Mouse (Mus musculus) testis, adult 2 months (tissue): ENCODE results near the gene Zdhhc4. TPM values are rescaled to one million over a fixed set of nuclear protein-coding genes. Genes with fewer than 3 reads are reported as not detected.

Experiments
- H3K27ac ChIP-seq: fragments of 200-500 bp; 2 replicates; pipeline ENCODE4 v1.5.1; 2012; ENCODE audit warnings: low read depth, low read length; ENCODE audit not compliant: control insufficient read depth, insufficient read depth
- H3K27me3 ChIP-seq: fragments of 200-500 bp; 2 replicates; pipeline ENCODE4 v1.6.1; 2012; ENCODE audit warnings: mild to moderate bottlenecking, low read length, moderate library complexity; ENCODE audit not compliant: control insufficient read depth, insufficient read depth
- H3K36me3 ChIP-seq: fragments of 200-500 bp; 2 replicates; pipeline ENCODE4 v1.6.1; 2012; ENCODE audit warnings: mild to moderate bottlenecking, low read length; ENCODE audit not compliant: control insufficient read depth, insufficient read depth
- H3K4me1 ChIP-seq: fragments of 200-500 bp; 2 replicates; pipeline ENCODE4 v1.6.1; 2012; ENCODE audit warnings: low read length; ENCODE audit not compliant: control insufficient read depth, insufficient read depth
- H3K4me3 ChIP-seq: fragments of 200-500 bp; 2 replicates; pipeline ENCODE4 v1.5.1; 2012; ENCODE audit warnings: low read depth, mild to moderate bottlenecking, low read length, moderate library complexity, mixed read lengths; ENCODE audit not compliant: control insufficient read depth
- CTCF ChIP-seq: fragments of 200-500 bp; IDR thresholded peaks from 2 replicates; pipeline ENCODE4 v1.5.1; 2012; ENCODE audit warnings: low read depth, mild to moderate bottlenecking, inconsistent platforms, low read length, moderate library complexity; ENCODE audit not compliant: control insufficient read depth, insufficient read depth, insufficient replicate concordance
- POLR2A ChIP-seq: fragments of 200-500 bp; IDR thresholded peaks from 2 replicates; pipeline ENCODE4 v1.6.1; 2012; ENCODE audit warnings: low read depth, mild to moderate bottlenecking, inconsistent platforms, low read length, moderate library complexity; ENCODE audit not compliant: control insufficient read depth
- polyA plus RNA-seq: library from polyadenylated mRNA; depleted of rRNA; stranded (reverse); fragments of >200 nt; gene quantifications from 2 replicates; pipeline ENCODE4 v1.2.3, GENCODE M21; 2012

Gene Zdhhc4
- polyA plus RNA-seq, 1 experiment, result 402 TPM

DNA sequence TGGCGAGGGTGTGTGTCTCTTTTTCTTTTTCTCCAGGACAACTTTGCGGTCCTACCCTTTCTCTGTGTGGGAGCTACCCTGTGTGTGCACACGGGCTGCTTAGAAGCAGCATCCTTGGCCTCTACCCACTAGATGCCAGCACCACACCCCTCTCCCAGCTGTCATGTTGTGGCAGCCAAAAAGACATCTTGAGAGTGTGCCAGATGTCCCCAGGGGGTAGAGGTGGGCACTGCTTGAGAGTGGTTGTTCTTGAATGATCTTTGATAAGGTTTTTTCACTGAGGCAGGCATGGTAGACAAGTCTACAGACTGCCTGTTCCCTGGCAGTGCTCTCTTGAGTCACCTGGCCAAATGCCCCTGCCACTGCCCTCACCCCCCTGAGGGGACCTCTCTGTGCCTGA, 38.9 kb upstream of the Zdhhc4 start:
- Histone ChIP-seq H3K27ac (no peak overlapping the region), H3K36me3 (no peaks in the 10 kb centered on the region), H3K4me3 (no peak overlapping the region), H3K27me3 (no peaks in the 10 kb centered on the region), H3K4me1 (peaks cover 5% of the 10 kb centered on the region)
- TF ChIP-seq CTCF, result no peak
- no peak for TF ChIP-seq POLR2A

DNA sequence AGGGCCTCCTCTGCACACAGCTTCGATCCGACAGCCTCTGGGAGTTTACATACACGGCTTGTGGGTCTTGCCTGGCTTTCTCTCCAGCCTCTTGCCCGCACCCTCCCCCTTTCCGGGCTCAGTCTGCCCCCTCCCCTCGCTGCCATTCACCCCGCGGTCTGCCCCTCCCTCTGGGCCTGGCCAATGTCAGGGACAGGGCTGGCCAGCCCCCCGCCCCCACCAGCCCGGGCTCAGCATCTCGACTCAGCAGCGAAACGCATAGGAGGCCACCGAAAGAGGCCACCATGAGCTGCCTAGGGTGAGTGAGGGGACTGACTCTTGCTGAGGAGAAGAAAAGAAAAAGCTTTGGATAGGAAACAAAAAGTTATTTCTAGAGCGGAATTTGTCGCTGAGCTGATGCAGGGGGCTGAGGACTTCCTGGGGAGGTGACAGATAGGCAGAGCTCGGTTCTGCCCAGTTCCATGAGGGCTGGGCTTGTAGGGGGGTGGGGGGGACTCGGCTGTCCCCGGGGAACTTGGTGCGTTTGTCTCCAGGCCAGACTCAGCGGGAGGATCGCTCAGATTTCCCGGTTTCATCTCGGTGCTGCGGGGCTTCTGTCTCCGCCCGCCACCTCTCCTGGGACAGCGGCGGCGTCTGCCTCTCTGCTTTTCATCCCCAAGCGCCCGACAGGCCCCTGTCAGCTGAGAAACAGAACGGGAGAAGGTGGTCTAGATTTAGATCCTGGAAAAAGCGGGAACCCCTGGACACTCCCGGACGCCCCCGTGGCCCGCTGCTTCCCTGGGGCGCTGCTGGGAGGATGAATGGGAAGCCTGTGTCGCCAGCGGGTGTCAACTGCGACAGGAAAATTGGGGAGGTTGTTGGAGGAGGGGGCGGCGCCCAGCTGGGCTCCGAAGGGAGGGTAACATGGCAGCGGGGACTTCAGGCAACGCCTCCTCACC, 34.9 kb upstream of the Zdhhc4 start:
- Histone ChIP-seq H3K4me3 (peak overlapping the region; percentile 6; the same call in 1 of the 2 replicates), H3K27me3 (no peaks in the 10 kb centered on the region), H3K36me3 (no peaks in the 10 kb centered on the region), H3K4me1 (no peaks in the 10 kb centered on the region; the same call in 1 of the 2 replicates), H3K27ac (no peak overlapping the region)
- TF ChIP-seq POLR2A, result no peak
- TF ChIP-seq CTCF, result no peak

DNA sequence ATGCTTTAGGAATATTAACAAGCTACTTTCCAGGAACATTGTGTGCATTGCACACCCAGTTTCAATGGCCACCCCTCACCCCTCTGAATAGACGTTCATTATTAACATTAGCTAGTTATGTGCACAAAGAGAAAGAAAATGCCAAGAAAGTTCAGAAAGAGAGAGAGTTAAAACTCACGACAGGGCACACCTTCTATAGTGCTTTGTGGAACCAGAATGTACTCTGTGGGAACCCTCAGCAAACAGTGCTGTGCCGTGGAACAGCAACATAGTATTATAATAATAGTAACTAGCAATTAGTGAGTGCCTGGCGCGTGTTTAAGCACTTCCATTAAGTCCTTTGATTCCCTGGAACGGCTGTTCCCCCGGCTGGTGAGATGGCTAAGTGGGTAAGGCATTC, 32.4 kb upstream of the Zdhhc4 start:
- Histone ChIP-seq H3K4me3 (no peak overlapping the region), H3K27me3 (no peaks in the 10 kb centered on the region), H3K4me1 (no peaks in the 10 kb centered on the region; the same call in 1 of the 2 replicates), H3K36me3 (no peaks in the 10 kb centered on the region), H3K27ac (no peak overlapping the region)
- TF ChIP-seq POLR2A (no peak), CTCF (no peak)

- Histone ChIP-seq H3K36me3 (no peaks in the 10 kb centered on the region), H3K4me3 (no peak overlapping the region), H3K27ac (no peak overlapping the region), H3K4me1 (no peaks in the 10 kb centered on the region; the same call in 1 of the 2 replicates), H3K27me3 (no peaks in the 10 kb centered on the region)
- TF ChIP-seq POLR2A (no peak), CTCF (peak; percentile 31; the same call in 1 of the 2 replicates)
Measured at GRCm38 (mm10) chr5:143360000-143360399, 30.9 kb upstream of the Zdhhc4 start.

GRCm38 (mm10) chr5:143359263-143359662, 30.2 kb upstream of the Zdhhc4 start:
- Histone ChIP-seq H3K27ac (no peak overlapping the region), H3K27me3 (no peaks in the 10 kb centered on the region), H3K36me3 (no peaks in the 10 kb centered on the region), H3K4me1 (no peaks in the 10 kb centered on the region; the same call in 1 of the 2 replicates), H3K4me3 (no peak overlapping the region)
- TF ChIP-seq CTCF (no peak), POLR2A (no peak)

- Histone ChIP-seq H3K27me3 (no peaks in the 10 kb centered on the region), H3K4me3 (no peak overlapping the region; the same call in 1 of the 2 replicates), H3K36me3 (no peaks in the 10 kb centered on the region), H3K27ac (no peak overlapping the region), H3K4me1 (no peaks in the 10 kb centered on the region)
- no peak for TF ChIP-seq CTCF
- TF ChIP-seq POLR2A, result no peak
Measured at GRCm38 (mm10) chr5:143357564-143357963, 28.5 kb upstream of the Zdhhc4 start.

- Histone ChIP-seq H3K27ac (no peak within 1 kb of the TSS), H3K4me1 (no peaks in the 10 kb centered on the region), H3K4me3 (no peak within 1 kb of the TSS; the same call in 1 of the 2 replicates), H3K27me3 (no peaks in the 10 kb centered on the region), H3K36me3 (no peaks in the 10 kb centered on the region)
- TF ChIP-seq CTCF (no peak), POLR2A (no peak)
Measured at GRCm38 (mm10) chr5:143356686-143357388, 27.8 kb upstream of the Zdhhc4 start, which contains the start of gene Grid2ip. Gene Grid2ip (plus strand): TSS chr5:143357338.
